Mouse (Mus musculus) neutrophil, adult 59 days (primary cell): ENCODE results near the gene Cd209g. TPM values are rescaled to one million over a fixed set of nuclear protein-coding genes. Genes with fewer than 3 reads are reported as not detected.

Experiments used
- total RNA-seq, 2 experiments: library from RNA; stranded (reverse); gene quantifications; 1 replicate in 1 of 2; 2 replicates in 1 of 2; pipeline ENCODE4 v1.2.4; 2023

The Cd209g gene
- total RNA-seq = not detected

GRCm38 (mm10) chr8:4133798-4134197 is at the start of gene Cd209g:
Gene Cd209g (plus strand): TSS chr8:4134098.

GRCm38 (mm10) chr8:4105735-4106134 is 28.2 kb upstream of the Cd209g start, which contains the start of gene Cd209f:
Gene Cd209f (minus strand): TSS chr8:4105835.

GRCm38 (mm10) chr8:4165852-4166751 is 32.2 kb downstream of the Cd209g start, which contains the start of gene Evi5l:
Gene Evi5l (plus strand): TSS chr8:4166567.

Other genes with a start within 250 kb of the Cd209g start
- not detected for gene Cd209b, start 207.3 kb upstream of the Cd209g start, total RNA-seq
- under 1 TPM; 0.47 to 0.62 TPM for gene Cd209c, start 179.4 kb upstream of the Cd209g start, total RNA-seq
- gene Cd209f, start 28.3 kb upstream of the Cd209g start, total RNA-seq = not detected
- 10 to 100 TPM; 11.0 to 13.2 TPM for gene Evi5l, start 32.5 kb downstream of the Cd209g start, total RNA-seq
- under 1 TPM; 0.40 to 0.47 TPM for gene Prr36, start 83.4 kb downstream of the Cd209g start, total RNA-seq
- not detected for gene Lrrc8e, start 92.7 kb downstream of the Cd209g start, total RNA-seq
- gene Map2k7, start 104.6 kb downstream of the Cd209g start, total RNA-seq = 10 to 100 TPM; 44.6 to 59.4 TPM
- gene Gm49320, start 104.8 kb downstream of the Cd209g start, total RNA-seq = 1 to 10 TPM in 1 of 2 experiments, under 1 TPM in 1; 0.64 to 1.0 TPM
- gene Tgfbr3l, start 114.1 kb downstream of the Cd209g start, total RNA-seq = 1 to 10 TPM; 5.1 to 6.2 TPM
- gene Snapc2, start 119.0 kb downstream of the Cd209g start, total RNA-seq = 10 to 100 TPM; 13.9 to 14.1 TPM
- under 1 TPM in 1 of 2 experiments, not detected in 1; 0.42 TPM for gene Ctxn1, start 125.2 kb downstream of the Cd209g start, total RNA-seq
- 10 to 100 TPM; 24.4 to 34.6 TPM for gene Timm44, start 141.8 kb downstream of the Cd209g start, total RNA-seq
- gene Ccl25, start 191.1 kb downstream of the Cd209g start, total RNA-seq = 10 to 100 TPM in 1 of 2 experiments, 1 to 10 TPM in 1; 9.7 to 13.6 TPM
- gene Elavl1, start 191.3 kb downstream of the Cd209g start, total RNA-seq = 10 to 100 TPM; 63.5 to 73.2 TPM